Mouse (Mus musculus) NIH3T3 (cell line): ENCODE results near the gene Rab37.

Experiments used
- DNase-seq: peaks from one replicate; pipeline ENCODE4 v3.0.0-alpha.2; 2012; ENCODE audit warnings: low read depth

The Rab37 gene

GRCm38 (mm10) chr11:115091362-115091901 lies at the start of gene Rab37:
Gene Rab37 (plus strand): TSS chr11:115091431.
- DNase-seq: no peak

GRCm38 (mm10) chr11:115048259-115048658 lies 43.0 kb upstream of the Rab37 start, which contains the start of gene Cd300ld3:
Gene Cd300ld3 (minus strand): TSS chr11:115048409.
- DNase-seq: no peak

GRCm38 (mm10) chr11:115049282-115049895 lies 41.8 kb upstream of the Rab37 start:
- DNase-seq: peak; percentile 73

DNA sequence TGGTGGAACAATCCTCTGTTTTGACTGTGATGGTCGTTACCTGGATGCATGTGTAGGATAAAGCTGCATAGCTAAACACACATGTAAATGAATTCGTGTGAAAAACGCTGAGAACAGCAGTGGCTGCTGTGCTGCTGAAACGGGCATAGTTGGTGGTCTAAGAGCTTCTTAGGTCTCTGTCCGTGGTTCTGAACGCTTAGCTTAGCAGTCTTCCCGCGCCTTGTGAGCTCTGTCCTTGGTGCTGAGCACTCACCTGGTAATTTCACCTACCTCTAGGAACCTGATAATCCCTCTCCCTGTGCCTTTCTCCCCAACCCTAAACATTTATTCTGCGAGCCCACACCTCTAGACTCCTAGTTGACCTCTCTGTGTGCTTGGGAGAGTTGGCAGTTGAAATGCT lies 39.0 kb upstream of the Rab37 start:
- peak; percentile 84 for DNase-seq

DNA sequence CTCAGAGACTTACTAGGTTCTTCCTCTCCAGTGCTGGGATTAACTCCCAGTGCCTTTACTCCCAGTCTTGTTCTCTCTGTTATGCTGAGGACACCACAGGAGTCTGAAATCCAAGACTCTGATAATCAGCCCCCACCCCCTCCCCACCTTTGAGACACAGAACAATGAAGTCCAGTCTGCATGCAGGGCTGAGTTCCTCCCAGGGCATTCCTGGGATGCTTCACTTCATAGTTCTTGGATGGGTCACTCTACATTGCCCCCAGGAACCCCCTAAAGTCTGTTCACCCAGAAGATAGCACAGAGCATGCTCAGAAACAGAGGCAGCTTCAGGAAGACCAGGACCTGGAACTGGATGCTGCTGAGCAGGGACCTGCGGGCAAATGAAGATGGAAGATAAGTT lies 38.2 kb upstream of the Rab37 start:
- DNase-seq: no peak

DNA sequence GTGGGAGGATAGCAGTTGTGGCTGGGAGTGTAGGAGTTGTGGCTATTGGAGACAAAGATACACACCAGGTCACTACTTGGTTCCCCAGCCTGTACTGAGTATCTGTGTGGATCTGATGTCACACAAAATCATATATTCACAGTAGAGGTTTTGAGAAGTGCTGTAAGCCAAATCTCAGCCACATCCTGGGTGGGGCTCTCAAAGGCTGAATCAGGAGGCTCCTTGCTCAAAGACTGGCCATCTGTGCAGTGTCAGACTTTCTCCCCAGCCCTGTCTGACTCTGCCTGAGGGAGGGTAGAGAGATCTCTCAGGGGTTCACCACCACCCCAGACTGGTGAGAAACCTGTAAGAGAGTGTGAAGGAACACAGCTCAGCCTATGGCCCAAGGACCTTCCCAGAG lies 36.7 kb upstream of the Rab37 start:
- no peak for DNase-seq

DNA sequence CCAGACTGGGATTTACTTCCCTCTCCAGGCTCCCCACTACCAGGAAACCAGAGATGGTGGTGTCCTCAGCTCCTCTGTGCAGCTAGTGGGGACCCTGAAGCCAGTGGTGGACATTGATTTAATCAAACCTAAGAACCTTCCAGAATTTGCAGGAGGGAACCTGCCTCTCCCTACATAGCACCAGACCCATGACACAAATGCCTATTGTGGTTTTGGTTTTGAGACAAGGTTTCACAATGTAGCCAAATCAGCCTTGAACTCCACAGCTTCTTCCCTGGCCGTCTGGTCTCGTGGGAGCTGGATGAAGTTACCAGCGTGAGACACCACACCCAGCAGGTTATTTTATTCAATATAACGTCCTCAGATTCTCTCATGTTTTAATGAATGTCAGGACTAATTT lies 32.5 kb upstream of the Rab37 start:
- DNase-seq: no peak

- no peak for DNase-seq
These were observed 31.4 kb upstream of the Rab37 start for GRCm38 (mm10) chr11:115059797-115060196.

DNA sequence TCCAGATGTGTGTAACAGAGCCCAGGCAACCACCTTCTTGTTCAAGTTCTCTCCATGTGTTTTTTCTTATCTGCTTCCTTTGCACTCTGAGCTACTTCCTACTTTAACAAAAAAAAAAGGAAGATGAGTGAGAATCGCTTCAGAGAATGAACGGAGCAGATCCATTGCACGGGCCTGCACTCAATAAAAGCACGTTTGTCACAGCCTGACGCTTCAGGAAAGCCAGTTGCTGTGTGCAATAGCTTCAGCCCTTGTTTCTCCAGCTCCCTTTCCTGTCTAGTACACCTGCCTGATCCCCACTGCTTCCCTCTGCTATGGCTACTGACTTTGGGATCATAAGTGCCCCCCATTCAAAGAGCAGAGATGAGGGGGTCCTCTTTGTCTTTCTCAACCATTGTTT lies 29.2 kb upstream of the Rab37 start, which contains the start of gene Cd300e:
Gene Cd300e, minus strand, starts transcription at position 101 of the 400 bp plus-strand sequence.
- no peak for DNase-seq

GRCm38 (mm10) chr11:115066768-115067167 lies 24.5 kb upstream of the Rab37 start:
- no peak for DNase-seq

DNA sequence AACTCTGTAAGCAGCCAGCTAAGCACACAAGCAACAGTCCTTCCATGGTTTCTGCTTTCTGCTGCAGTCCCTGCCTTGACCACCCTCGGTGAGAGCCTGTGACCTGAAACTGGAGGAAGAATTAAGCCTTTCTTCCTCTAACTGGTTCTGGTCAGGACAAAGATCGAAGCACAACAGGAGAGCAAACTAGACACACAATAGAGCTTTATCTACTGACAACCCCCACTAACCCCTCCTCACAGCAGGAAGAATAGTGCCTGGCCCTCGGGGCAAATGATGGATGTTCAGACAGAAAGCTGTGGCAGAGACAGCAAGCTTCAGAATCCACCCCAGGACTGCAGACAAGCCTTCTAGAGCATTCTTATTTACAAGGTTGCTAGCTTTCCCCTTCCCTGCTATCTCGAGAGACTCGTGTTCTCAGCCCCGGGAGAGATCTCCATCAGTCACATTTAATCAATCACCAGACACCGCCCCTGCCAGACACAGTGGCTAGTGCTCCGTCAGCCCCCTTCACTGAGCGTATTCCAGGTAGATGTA lies 20.1 kb upstream of the Rab37 start:
- DNase-seq: no peak

DNA sequence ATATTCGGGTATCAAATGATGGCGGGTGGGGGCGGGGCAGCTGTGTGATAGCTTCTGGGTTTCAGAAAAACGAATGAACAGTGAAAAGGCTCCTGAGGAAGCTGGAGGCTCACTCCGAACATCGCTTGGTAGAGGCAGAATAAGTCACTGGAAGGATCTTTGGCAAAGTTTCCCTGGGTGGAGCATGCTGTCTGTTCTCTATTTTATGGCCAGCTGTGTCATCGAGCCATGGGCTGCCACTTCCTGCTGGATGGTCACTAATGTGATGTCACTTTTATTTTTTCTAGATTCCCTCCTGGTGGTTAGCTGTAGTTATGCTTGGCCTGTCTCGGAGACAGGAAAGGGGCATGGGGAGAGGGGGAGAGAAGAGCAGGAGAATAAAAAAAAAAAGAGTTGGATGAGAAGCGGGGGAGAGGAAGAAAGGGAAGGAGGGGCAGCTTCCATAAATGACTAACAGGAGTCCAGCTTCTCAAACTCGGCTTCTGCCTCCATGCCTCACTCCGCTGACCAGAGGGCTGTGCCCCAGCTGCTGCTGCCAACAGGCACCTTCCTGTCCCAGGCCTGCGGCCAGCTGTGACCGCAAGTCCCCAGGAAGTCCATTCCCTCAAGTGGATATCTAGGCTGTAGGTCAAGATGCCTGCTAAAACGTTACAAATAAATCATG lies 19.5 kb upstream of the Rab37 start:
- DNase-seq: peak; percentile 73

DNA sequence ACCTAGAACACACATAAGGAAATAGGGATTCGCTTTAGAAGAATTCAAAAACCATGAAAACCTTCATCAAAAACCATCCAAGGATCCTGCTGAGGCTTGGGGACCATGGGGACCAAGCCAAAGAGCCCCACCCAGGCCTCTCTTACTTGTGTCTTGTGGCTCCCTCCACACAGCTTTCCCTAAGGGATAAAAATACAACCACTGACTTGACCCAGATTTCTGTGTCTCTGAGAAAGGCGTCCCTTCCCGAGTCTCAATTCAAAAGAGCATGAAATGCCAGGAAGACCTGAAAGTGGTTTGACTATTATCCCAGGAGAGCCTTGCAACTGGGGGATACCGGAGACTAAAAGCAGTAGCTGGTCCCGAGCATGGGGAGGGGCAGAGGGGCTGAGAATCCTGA lies 18.2 kb upstream of the Rab37 start:
- no peak for DNase-seq

DNA sequence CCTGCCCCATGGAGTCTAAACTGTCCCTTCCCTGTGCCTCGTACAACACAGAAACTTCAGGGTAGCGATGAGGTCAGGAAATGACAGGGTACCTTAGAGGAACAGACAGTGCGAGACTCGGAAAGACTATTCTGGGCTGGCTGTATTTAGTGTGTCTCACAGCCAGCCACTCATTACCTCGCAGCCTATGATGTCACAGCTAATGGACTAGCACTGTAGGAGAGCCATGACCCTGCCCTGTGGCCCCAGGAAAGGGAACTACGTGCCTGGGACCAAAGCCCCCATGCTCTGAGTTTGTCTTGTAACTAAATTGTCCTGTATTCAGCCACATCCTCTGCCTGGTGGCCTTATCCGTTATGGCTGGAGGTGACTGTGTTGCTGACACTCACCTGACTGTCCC lies 15.8 kb upstream of the Rab37 start:
- no peak for DNase-seq

- no peak for DNase-seq
These were observed 15.4 kb upstream of the Rab37 start for GRCm38 (mm10) chr11:115075859-115076258.

DNA sequence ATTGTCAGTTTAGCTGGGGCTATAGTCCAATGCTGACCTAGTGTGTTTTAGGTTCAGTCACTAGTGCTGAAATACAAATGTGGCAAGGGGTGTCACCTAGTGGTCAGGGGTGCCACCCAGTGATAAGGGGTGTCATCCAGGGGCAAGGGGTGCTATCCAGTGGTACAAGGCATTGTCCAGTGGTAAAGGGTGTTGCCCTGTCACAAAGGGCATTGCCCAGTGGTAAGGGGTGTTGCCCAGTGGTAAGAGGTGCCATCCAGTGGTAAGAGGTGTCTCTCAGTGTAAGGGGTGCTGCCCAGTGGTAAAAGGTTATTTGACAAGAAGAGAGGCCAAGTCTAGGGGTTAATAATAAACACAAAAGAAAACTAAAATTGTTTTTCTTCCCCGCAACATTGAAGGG lies 13.8 kb upstream of the Rab37 start:
- DNase-seq: no peak

GRCm38 (mm10) chr11:115078680-115079079 lies 12.6 kb upstream of the Rab37 start:
- no peak for DNase-seq

GRCm38 (mm10) chr11:115080886-115081285 lies 10.3 kb upstream of the Rab37 start:
- DNase-seq: peak; percentile 79

DNA sequence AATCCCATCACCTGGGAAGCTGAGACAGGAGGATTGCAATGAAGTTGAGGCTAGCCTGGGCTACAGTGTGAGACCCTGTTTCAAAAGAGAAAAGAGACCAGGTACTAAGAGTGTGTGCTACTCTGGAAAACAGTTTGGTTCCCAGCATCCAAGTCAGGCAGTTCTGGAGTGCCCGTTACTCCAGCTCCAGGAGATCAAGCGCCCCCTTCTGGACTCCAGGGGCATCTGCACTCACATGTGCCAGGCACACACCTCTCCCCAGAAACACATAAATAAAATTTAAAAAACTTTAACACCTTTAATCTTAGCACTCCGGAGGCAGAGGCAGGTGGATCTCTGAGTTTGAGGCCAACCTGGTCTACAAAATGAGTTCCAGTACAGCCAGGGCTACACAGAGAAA lies 9.9 kb upstream of the Rab37 start:
- no peak for DNase-seq

DNA sequence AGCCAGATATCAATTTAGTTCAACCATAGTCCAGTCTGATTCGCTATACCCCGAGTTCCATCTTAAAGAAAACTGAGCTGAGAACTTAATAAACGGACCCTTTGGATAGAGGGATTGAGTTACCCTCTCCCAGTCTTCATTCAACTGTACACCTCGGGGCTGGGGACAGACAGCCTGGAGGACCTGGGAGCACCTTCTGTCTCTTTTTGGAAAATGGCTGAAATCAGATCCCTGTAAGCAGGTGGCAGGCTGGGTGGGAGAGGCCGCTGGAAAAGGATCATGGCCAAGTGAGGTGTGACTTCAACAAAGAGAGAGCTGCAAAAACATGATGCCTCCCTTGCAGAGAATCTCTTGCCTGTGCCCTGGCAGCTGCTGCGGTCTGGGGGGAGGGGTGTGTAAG lies 9.0 kb upstream of the Rab37 start:
- no peak for DNase-seq

DNA sequence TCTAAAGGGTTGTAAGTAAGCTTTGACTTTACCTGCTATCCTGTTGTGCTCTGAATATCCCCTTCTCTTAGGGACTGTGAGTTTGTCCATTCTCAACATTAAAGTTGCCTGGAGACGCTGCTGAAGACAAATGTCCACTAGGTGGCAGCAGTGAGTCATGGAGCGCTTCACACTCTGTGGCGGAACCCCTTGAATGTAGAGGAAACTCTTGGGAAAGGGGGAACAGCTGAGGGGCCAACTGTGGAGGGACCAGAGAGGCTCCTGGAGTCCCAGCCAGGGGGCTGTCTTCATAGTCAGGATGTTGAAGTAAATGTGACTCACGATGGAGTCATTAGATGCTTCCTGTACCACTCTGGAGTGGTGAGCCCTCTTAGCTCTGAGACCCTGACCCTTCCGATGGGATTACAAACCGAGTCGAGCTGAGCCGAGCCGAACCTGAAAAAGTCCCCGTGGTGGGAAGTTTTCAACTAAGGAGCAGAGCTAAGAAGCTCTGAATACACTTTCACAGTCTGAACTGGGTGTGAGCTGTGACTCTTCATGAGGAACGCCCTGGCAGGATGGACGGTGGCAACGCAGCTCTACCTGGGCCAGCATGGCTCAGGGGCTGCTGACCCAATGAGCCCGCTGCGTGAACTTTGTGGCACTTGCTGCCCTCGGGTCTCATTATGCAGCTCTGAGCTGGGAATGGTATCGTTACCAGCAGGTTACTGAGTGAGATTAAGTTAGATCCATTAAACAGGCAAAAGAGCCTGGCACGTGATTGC lies 7.7 kb upstream of the Rab37 start:
- peak; percentile 89 for DNase-seq

- DNase-seq: no peak
These were observed 6.6 kb upstream of the Rab37 start for GRCm38 (mm10) chr11:115084595-115084994.

DNA sequence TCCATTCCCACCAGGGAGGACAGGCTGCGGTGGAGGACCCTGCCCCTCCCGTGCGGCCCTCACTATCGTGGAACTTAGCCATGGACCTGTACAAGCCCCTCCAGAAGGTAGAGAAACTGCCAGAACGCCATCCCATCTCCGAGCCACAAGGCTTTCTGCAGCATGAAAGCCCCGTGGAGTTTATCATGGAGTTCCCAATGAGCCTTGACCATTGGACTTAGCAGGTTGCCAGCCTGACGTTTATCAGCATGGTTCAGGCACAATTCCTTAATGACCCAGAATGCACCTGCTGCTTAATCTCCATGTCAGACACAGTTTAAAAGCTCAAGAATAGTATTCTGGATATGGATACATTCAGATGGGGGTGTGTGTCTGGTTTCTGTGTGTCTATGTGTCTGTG lies 6.2 kb upstream of the Rab37 start:
- DNase-seq: no peak
